Comparison of ENCODE assay signal across 9 mouse cellular contexts in genomic region chr2:94289169-94289568, GRCm38 (mm10).
DNase-seq lines count a peak whose midpoint lies in the region; ATAC-seq and TF ChIP-seq lines count a peak whose summit lies in the region.
"Had no signal": no experiment of that assay in that cellular context is flagged by ENCODE, and none has a peak within 500 bp of the region (broad histone marks: within the 10 kb centered on the region; RNA-seq: fewer than 3 reads in every experiment).

No protein-coding gene starts in this region.

- no peaks in the 10 kb centered on the region for H3K27me3 ChIP-seq in heart, embryonic 14.5 days (ENCODE audit: control insufficient read depth, insufficient read depth, low read length)
- H3K27me3 ChIP-seq in heart, postnatal 0 days (ENCODE audit: control insufficient read depth, insufficient read depth, low read length), result no peaks in the 10 kb centered on the region
- no peaks in the 10 kb centered on the region for H3K27me3 ChIP-seq in neural tube, embryonic 13.5 days

- TF ChIP-seq EP300 in heart, postnatal 0 days (IDR thresholded peaks at IDR 0.05; ENCODE audit: low read depth), result no peak

- H3K9me3 ChIP-seq in heart, embryonic 14.5 days (ENCODE audit: control insufficient read depth, low read length), result no peaks in the 10 kb centered on the region
- no peaks in the 10 kb centered on the region for H3K9me3 ChIP-seq in heart, postnatal 0 days (replicated peaks; ENCODE audit: control insufficient read depth, low read length)
- no peaks in the 10 kb centered on the region for H3K9me3 ChIP-seq in neural tube, embryonic 13.5 days
- H3K9me3 ChIP-seq: megakaryocyte, embryonic 14.5 days had no signal

- intact Hi-C loops in heart, postnatal 25 days (cut with DNase I), result no loop called here

- H3K4me3 ChIP-seq in heart, embryonic 14.5 days (ENCODE audit: control insufficient read depth in 1 of 2, insufficient read depth in 1 of 2, low read depth in 1 of 2, low read length in 2 of 2), result no peak overlapping the region
- no peak overlapping the region for H3K4me3 ChIP-seq in heart, postnatal 0 days (ENCODE audit: low read depth, low read length)
- H3K4me3 ChIP-seq in neural tube, embryonic 13.5 days, result no peak overlapping the region
- H3K4me3 ChIP-seq: megakaryocyte, embryonic 14.5 days had no signal

- 0 out of 2 replicates have a peak overlapping the region, but pooled peaks have one; percentile 3 for H3K4me2 ChIP-seq in heart, embryonic 14.5 days (ENCODE audit: low read length)
- no peak overlapping the region for H3K4me2 ChIP-seq in heart, postnatal 0 days (ENCODE audit: low read depth, low read length)
- H3K4me2 ChIP-seq in neural tube, embryonic 13.5 days, result peak overlapping the region; percentile 6; the same call in 1 of the 2 replicates

- peaks cover 20 to 23% of the 10 kb centered on the region in 2 experiments for H3K4me1 ChIP-seq in heart, embryonic 14.5 days (ENCODE audit: control insufficient read depth in 2 of 2, insufficient read depth in 2 of 2, low read length in 2 of 2)
- H3K4me1 ChIP-seq in heart, postnatal 0 days (ENCODE audit: control insufficient read depth, insufficient read depth), result 0 out of 2 replicates have a peak, but pooled peaks cover 6% of the 10 kb centered on the region
- peaks cover 30% of the 10 kb centered on the region for H3K4me1 ChIP-seq in neural tube, embryonic 13.5 days (replicated peaks)

- peak; percentile 68 for ATAC-seq in heart, embryonic 14.5 days (ENCODE audit: insufficient number of reproducible peaks, insufficient read depth, low FRiP score, low read depth)
- peak; percentile 75 for ATAC-seq in heart, postnatal 0 days (ENCODE audit: insufficient read depth, low read depth)
- peak; percentile 84 for ATAC-seq in neural tube, embryonic 13.5 days (ENCODE audit: low read depth)

- H3K9ac ChIP-seq in heart, embryonic 14.5 days (ENCODE audit: low read length), result no peak overlapping the region
- no peak overlapping the region for H3K9ac ChIP-seq in heart, postnatal 0 days (replicated peaks; ENCODE audit: low read depth, low read length)
- H3K9ac ChIP-seq in neural tube, embryonic 13.5 days, result no peak overlapping the region; the same call in 1 of the 2 replicates

- no peaks in the 10 kb centered on the region for H3K36me3 ChIP-seq in heart, embryonic 14.5 days (ENCODE audit: control insufficient read depth, insufficient read depth, low read length)
- no peaks in the 10 kb centered on the region for H3K36me3 ChIP-seq in heart, postnatal 0 days (replicated peaks; ENCODE audit: control insufficient read depth, insufficient read depth, low read length)
- no peaks in the 10 kb centered on the region for H3K36me3 ChIP-seq in neural tube, embryonic 13.5 days

- TF ChIP-seq CTCF in heart, postnatal 0 days (IDR thresholded peaks at IDR 0.05; ENCODE audit: low read depth), result no peak

- H3K27ac ChIP-seq in heart, embryonic 14.5 days (replicated peaks in 1 of 2; ENCODE audit: control insufficient read depth in 1 of 2, insufficient read depth in 1 of 2, low read depth in 2 of 2, low read length in 2 of 2), result no peak overlapping the region
- no peak overlapping the region for H3K27ac ChIP-seq in heart, postnatal 0 days (ENCODE audit: low read depth)
- peak overlapping the region; percentile 75 for H3K27ac ChIP-seq in neural tube, embryonic 13.5 days (replicated peaks)

- 2% methylated on average over 2 of the region's 2 CpGs for WGBS in heart, embryonic 14.5 days
- WGBS in heart, postnatal 0 days, result 0% methylated on average over 2 of the region's 2 CpGs
- WGBS in neural tube, embryonic 13.5 days, result 0% methylated on average over 2 of the region's 2 CpGs

- DNase-seq in heart, postnatal 25 days (ENCODE audit: low spot score), result no peak
- peak; percentile 54 for DNase-seq in brain, adult 2 months (ENCODE audit: low read depth, low spot score)
- DNase-seq in heart, postnatal 0 days (ENCODE audit: low spot score), result peak; percentile 20
- peak; percentile 49 to 61 for DNase-seq in kidney, postnatal 4 days
- DNase-seq in spleen, adult 18-20 months, result no peak
- DNase-seq in thymus, postnatal 0 days (ENCODE audit: low spot score), result no peak

Comparison
In these comparisons a context has a peak if more than half of its experiments do, and no peak if none do; other contexts are left out.
1. DNase-seq: peak in brain, adult 2 months (single experiment), heart, postnatal 0 days (single experiment) and kidney, postnatal 4 days (2 of 2); none in heart, postnatal 25 days (single experiment), spleen, adult 18-20 months (0 of 2) and thymus, postnatal 0 days (single experiment).
2. Peak in every context shown above with its lines, with median percentiles within 50 percentile points of each other: ATAC-seq.